Mouse (Mus musculus) embryonic stem cell, embryonic (primary cell): ENCODE results near the gene Il4ra.

Experiments
- CTCF ChIA-PET, 4 experiments: fragments of 300-600 bp in 2 of 4; fragments of 350-600 bp in 2 of 4; sonication (Branson Sonifier 250); formaldehyde crosslinking; loops; one replicate each; lab custom pipeline; 2022; ENCODE audit warnings: inconsistent platforms in 2 of 4; lab: Charles Lee
- POLR2A ChIA-PET, 4 experiments: fragments of 300-600 bp in 2 of 4; fragments of 350-600 bp in 2 of 4; sonication (Branson Sonifier 250); formaldehyde crosslinking; loops; one replicate each; lab custom pipeline; 2022; ENCODE audit warnings: antibody characterized with exemption in 4 of 4, inconsistent platforms in 1 of 4; lab: Charles Lee

Gene Il4ra

DNA sequence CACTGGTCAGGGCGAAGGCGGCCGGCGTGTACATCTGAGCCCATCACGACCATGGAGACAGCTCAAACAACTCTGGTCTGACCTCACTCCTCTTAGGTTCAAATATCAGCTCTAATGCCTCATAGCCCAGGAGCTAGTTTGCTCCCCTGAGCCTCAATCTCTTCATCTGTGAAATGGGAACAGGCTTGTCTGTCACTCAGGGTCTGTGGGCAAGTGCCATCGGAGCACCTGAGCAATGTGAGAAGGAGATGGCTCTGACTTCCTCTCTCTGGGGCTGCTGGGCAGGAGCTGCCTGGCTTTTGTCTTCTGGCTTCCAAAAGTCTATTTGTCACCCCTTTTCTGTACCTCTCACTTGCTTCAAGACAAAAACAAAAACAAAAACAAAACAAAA is 49.4 kb downstream of the Il4ra start:
- ChIA-PET CTCF (interaction anchor here in 1 of 4 experiments (1.1 kb wide), 1 partner anchor 20 kb away, joined by 3 read pairs; no protein-coding TSS in a partner anchor), POLR2A (interaction anchor here in 2 of 4 experiments (0.9 to 1.2 kb wide), 2 partner anchors 8 to 28 kb away, joined by 3 read pairs; no protein-coding TSS in a partner anchor)

GRCm38 (mm10) chr7:125601821-125602448 is 50.0 kb downstream of the Il4ra start:
- ChIA-PET POLR2A (interaction anchor here in 2 of 4 experiments (0.5 to 1.2 kb wide), 2 partner anchors 29 to 124 kb away, joined by 3 to 4 read pairs; no protein-coding TSS in a partner anchor), CTCF (no interaction called here)

DNA sequence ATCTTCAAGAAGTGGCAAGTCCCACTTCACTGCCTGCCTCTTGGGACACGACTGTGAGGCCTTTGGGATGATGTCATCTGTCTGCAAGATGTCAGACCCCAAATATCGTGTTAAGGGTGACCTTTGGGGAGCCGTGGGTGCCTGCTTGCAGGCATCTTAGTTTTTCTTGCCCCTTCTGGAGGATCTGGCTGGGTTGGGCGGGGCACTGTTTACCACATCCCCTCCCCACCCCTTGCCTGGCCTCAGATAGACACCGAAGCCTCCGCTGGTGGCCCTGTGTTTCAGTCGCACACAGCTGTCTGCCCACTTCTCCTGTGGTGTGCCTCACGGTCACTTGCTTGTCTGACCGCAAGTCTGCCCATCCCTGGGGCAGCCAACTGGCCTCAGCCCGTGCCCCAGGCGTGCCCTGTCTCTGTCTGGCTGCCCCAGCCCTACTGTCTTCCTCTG is 51.3 kb downstream of the Il4ra start, which contains the start of gene Il21r:
Gene Il21r (plus strand): TSS at position 245 of the 447 bp plus-strand sequence.
- ChIA-PET CTCF (no interaction called here), POLR2A (no interaction called here)

GRCm38 (mm10) chr7:125604362-125605319 is 52.7 kb downstream of the Il4ra start:
- CTCF ChIA-PET: no interaction called here
- POLR2A ChIA-PET: no interaction called here

DNA sequence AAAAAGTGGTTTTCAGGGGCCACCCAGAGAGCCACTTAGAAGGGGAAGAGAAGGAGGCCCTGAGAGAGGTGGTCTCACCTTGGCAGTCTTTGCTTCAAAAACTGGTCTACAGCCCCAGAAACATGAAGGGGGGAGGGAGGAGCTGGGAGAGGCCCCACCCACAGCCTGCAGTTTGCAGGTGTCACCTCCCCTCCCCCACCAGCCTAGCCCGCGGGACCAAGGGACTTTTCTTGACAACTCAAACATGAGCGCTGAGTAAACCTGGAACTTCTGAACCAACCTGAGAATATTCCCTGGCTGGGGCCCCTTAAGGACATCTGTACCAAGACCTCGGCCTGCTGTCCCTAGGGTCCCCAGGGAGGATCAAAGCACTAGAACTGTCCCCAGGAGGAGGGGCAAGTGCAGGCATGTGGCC is 53.8 kb downstream of the Il4ra start:
- ChIA-PET POLR2A (interaction anchor here in 1 of 4 experiments (0.6 kb wide), 1 partner anchor 187 kb away, joined by 3 read pairs; no protein-coding TSS in a partner anchor), CTCF (no interaction called here)

DNA sequence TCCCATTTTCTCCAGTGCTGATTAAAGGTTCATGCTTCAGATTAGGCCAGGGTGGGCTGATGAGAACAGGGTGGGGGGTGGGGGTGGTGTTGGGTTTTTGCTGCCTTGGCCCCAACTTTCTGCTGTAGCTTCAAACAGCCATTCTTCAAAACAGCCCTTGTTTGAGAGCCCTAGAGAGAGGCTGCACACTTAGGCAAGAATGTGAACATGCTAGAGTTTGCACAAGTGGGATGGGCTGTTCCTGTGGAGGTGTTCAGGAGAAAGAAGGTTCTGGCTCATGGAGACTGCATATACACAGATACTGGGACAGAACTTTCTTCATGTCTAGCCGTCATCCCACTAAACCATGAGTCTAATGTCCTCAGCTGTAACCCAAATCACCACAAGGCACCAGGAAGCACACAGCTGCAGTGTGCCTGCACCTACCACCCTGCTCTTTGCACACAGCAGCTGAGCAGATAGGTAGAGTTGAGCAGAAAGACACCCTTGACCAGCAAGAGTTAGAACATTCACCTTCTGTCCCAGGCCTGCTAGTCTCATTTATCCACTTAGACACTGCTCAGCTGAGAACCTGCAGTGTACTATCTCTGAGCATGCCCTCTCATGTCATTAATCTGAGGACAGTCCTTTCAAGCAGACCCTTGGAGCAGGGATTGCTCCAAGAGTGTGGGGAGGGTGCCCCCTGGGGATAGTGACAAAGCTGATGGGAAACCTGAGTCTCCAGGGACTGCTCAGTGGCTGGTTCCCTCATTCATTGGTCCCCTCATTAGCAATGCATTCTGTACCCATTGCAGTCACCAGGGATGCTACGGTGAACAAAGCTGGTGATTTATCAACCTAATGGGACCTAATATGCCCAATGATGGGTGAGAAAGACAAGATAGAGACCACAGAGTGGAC is 54.6 kb downstream of the Il4ra start:
- CTCF ChIA-PET: no interaction called here
- POLR2A ChIA-PET: interaction anchor here in 1 of 4 experiments (0.6 kb wide), 1 partner anchor 188 kb away, joined by 3 read pairs; no protein-coding TSS in a partner anchor

DNA sequence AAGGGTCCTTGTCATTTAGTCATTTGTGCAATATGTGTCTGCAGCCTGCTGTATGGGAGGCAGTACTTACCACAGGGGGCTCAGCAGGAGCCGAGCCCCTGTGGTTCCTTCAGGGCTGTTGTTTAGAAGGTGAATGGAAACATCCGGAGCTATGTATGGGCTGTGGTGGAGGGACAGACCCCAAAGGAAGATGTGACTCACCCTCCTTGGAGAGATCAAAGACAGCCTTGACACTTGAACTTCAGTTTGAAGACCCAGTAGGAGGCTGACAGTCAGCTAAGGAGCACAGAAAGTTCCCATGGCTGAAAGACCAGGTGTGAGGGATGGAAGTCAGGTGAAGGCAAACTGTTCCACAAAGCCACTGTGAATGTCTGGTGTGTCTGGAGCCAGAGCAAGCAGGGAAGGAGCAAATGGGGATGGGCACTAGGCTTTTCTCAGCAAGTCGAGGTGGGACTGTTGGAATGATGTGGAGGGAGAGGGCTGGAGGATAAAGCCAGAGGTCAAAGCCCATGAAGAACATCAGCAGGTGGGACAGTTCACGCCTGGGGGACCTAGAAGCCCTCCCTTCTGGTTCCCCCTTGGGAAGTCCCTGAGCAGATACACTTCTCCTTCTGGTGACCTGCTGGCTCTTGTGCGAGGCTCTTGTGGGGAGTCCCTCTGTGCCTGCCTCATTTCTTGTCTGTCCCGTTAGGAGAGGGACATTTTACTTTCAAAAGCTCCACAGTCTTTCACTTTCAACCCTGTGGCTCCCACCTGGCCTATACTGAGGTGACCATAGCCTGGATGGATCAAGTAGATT is 55.7 kb downstream of the Il4ra start:
- ChIA-PET POLR2A (no interaction called here), CTCF (no interaction called here)

DNA sequence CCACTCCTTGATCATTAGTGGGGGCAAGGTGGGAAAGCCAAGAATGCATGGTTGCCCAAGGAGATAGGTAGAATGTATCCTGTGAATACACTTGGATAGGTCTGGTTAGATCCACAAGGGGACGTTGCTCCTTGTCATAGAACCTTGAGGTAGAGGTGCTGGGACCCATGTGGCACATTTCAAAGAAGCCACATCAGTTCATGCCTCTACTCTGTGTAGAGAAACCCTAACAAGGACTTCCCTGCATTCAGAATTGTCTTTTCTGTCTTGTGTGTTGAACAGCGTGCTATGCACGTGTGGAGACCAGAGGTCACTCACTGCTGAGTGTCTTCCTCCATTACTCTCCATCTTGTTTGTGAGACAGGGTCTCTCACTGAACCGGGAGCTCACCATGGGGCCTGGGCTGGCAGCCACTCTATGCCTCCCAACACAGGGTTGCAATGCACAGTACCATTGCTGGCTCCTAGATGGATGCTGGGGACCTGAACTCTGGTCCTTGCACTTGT is 56.3 kb downstream of the Il4ra start:
- ChIA-PET POLR2A (no interaction called here), CTCF (no interaction called here)

DNA sequence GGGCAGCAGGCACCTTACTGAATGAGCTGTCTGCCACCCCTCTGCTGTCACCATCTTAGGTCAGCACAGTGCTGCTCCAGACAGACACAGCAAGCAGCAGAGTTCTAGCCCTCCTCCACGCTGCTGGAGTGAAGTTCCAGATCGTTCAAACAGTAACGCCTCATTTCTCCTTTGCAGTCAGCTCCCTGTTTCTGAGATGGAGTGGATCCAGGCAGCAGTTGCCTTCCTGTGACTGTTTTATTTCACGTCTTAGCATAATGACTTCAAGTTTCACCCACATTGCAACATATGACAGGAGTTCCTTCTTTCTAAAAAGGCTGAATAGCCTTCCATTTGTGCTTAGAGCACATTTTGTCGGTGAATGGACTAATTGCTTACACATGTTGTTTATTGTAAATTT is 61.7 kb downstream of the Il4ra start:
- CTCF ChIA-PET: no interaction called here

DNA sequence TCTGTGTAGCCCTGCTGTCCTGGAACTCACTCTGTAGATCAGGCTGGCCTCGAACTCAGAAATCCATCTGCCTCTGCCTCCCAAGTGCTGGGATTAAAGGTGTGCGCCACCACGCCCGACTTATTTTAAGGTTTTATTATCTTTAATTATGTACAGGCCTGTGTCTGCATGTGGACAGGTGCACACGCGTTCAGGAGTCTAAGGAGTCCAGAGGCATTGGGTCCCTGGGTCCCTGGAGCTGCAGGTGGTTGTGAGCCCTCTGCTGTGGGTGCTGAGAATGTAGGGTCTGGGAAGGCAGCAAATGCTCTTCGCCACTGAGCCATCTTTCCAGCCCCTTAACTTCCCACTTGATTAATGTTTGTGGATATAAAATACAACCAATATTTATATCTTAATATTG is 63.5 kb downstream of the Il4ra start:
- ChIA-PET POLR2A (no interaction called here), CTCF (no interaction called here)

More for the DNA sequence above, 61.7 kb downstream of the Il4ra start:
- POLR2A ChIA-PET: no interaction called here

- POLR2A ChIA-PET: interaction anchor here in 1 of 4 experiments (1.9 kb wide), 1 partner anchor 21 kb away, joined by 4 read pairs; no protein-coding TSS in a partner anchor
- CTCF ChIA-PET: no interaction called here
These were observed 66.1 kb downstream of the Il4ra start for GRCm38 (mm10) chr7:125618016-125618415.

- ChIA-PET POLR2A (interaction anchor here in 1 of 4 experiments (1.9 kb wide), 1 partner anchor 19 kb away, joined by 4 read pairs; no protein-coding TSS in a partner anchor), CTCF (no interaction called here)
These were observed 68.2 kb downstream of the Il4ra start for GRCm38 (mm10) chr7:125620077-125620476.

DNA sequence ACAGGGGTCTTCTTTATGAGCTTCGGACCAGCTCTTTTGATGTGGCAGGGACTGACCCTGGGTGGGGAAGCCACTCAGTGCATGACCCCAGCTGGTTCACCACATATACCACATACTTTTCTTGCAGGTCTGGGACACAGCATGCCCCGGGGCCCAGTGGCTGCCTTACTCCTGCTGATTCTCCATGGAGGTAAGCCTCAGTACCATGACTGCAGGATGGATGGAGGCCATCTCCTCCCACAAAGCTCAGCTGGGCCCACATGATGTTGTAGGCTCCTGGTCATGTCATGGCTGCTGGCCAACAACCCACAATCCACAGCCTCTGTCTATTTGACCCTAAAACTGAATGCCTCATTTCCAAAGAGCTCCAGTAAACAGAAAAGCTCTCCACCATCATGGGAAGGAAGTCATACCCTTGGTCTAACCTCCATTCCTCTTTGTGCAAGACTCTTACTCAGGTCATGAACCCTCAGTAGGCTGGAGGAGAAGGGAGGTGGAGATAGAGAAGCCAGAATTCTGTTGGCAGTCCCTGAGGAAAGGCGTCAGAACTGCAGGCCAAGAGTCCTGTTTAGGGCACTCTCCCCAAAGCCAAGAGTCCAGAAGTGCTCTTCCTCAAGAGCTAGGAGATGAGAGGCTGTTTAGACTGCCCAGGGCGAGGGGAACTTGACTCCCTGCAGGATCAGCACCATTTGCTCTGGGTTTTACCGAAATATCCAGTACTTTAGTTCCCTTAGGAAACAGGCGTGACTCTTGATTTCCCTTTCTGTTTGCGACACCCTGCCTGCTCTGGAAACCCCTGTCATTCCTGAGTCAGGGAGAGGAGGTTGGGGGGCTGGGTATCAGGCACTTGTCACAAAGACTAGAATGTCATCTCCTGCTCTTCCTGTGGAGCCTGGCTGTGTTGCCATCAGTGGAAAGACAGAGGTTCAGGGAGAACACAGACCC is 71.1 kb downstream of the Il4ra start:
- POLR2A ChIA-PET: no interaction called here
- CTCF ChIA-PET: no interaction called here

DNA sequence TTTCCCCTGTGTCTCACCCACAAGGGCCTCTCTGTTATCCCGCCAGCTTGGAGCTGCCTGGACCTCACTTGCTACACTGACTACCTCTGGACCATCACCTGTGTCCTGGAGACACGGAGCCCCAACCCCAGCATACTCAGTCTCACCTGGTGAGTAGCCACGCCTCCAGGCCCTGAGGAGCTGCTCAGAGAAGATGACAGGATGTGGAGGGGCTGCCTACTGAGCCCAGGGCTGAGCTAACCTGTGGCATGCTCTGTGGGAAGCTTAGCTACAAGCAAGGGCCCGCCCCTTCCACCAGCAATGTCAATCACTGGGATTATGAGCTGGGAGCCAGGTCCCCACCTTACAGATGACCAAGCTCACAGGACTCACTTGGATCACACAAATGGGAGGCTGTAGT is 73.3 kb downstream of the Il4ra start:
- CTCF ChIA-PET: interaction anchor here in 2 of 4 experiments (1.0 to 1.9 kb wide), 2 partner anchors 11 to 13 kb away, joined by 3 to 5 read pairs; no protein-coding TSS in a partner anchor
- POLR2A ChIA-PET: interaction anchor here in 3 of 4 experiments (0.6 kb wide), 3 partner anchors 17 to 147 kb away, joined by 3 read pairs; no protein-coding TSS in a partner anchor

- ChIA-PET CTCF (interaction anchor here in 2 of 4 experiments (1.0 to 1.9 kb wide), 3 partner anchors 10 to 13 kb away, joined by 3 to 5 read pairs (median 3); no protein-coding TSS in a partner anchor), POLR2A (interaction anchor here in 1 of 4 experiments (0.6 kb wide), 1 partner anchor 27 kb away, joined by 3 read pairs; no protein-coding TSS in a partner anchor)
These were observed 73.9 kb downstream of the Il4ra start for GRCm38 (mm10) chr7:125625829-125626228.
